Mouse (Mus musculus) urinary bladder, adult 2 months (tissue): ENCODE data around the gene Tjap1. TPM values are rescaled to one million over a fixed set of nuclear protein-coding genes. Genes with fewer than 3 reads are reported as not detected.

ENCODE experiments used
- DNase-seq: peaks from one replicate; pipeline ENCODE4 v3.0.0; 2022; ENCODE audit warnings: low spot score
- polyA plus RNA-seq: library from polyadenylated mRNA; depleted of rRNA; stranded (reverse); fragments of >200 nt; gene quantifications from 2 replicates; pipeline ENCODE4 v1.2.3, GENCODE M21; 2012; rRNA removed

Tjap1 gene
- 37.6 and 41.0 TPM in 2 replicates for polyA plus RNA-seq

DNA sequence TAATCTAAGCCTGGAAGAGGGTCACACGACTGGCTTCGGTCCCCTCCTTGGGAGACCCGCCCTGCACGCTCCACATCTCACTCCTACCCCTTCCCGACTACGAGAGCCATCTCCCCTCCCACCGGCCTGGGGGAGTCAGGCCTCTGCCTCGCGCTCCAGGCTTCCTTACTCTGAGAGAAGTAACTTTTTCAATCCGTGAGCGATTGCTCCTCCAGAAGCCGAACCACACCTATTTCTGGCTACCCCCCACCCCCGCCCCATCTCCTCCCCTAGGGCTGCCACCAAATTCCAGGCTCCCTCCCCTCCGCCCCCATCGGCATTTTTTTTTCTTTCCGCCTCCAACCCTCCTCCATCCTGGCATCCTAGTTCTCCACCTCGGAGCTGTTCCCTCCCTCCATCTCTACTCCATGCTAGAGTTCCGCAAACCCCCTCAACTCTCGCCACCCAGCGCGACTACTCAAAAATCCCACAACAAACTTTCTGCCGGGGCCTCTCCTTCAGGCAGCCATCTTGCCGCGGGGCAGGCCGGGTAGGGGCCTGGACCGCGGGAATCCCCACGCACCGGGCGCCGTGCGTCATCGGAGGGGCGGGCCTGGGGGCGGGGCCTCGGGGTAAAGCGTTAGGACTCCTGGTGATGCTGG is at the start of gene Tjap1:
TSS of gene Tjap1 (minus strand) at position 544 of the 641 bp plus-strand sequence.
- peak; percentile 67 for DNase-seq

DNA sequence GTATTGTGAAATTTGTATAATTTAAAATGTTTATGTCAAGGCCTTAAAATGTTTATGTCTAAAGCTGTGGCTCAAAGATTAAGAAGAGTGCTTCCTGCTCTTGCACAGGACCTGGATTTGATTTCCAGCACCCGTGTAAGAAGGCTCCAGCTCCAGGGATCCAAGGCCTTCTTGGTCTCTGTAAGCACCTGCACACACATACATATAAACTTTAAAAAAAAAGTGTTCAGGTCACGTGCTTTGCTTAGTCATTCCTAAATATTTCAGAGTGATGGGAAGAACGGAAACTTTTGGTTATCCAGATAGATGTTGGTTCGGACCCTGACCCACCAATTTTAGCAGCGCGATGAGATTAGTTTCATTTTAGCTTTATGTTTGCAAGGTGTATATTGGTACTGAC is 45.9 kb upstream of the Tjap1 start:
- DNase-seq: no peak

DNA sequence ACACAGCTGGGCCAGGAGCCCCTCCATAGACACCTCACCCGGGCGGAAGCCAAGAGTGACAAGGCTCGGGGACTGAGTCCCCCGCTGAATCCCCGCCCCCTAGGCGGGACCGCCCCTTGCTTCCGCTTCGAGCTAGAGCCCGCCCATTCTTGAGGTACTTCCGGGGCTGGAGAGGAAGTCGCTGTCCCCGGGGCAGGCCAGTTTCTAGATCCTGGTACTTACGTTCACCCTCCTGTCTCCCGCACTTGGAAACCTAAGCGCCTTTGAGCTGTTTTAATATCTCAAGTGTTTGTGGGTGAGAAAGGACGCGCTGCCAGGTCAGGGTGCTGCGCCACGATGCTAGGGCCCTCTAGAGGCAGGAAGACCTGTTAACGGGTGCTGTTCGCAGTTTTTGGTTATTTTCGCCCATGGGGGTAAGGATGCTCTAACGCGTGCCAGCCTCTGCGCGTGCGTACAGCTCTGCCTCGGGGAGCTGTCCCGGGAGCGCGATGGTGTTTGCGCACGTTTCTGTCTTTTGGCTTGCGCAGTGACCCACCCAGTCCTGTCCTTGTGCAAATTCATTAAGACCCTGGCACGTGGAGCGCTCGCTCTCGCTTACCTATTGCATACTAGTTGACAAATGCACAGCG is 45.2 kb upstream of the Tjap1 start, which contains the start of gene Abcc10:
TSS of gene Abcc10 (minus strand) at position 447 of the 629 bp plus-strand sequence.
- DNase-seq: peak; percentile 87

DNA sequence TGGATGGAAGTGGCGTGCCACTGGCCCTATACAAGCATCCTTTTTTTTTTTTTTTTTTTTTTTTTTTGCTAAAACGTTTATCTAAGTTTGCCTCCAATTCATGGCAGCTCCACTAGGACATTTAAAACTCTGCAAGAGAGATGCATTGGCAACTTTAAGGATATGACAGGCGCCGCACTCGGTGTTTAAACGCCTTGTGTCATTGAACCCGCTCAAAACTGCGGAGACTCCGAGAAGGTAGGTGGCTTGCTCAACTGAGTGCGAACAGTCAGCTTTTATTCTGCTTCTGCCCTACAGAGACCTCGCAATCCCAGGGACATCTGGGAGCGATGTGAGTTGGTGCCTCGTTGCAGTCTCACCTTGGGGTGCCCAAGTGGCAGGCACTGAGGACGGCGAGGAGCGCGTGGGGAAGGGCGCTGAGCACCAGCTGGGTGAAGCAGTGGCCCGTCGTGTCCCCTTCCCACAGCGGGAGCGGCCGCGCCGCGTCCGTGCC is 44.6 kb upstream of the Tjap1 start:
- DNase-seq: no peak

DNA sequence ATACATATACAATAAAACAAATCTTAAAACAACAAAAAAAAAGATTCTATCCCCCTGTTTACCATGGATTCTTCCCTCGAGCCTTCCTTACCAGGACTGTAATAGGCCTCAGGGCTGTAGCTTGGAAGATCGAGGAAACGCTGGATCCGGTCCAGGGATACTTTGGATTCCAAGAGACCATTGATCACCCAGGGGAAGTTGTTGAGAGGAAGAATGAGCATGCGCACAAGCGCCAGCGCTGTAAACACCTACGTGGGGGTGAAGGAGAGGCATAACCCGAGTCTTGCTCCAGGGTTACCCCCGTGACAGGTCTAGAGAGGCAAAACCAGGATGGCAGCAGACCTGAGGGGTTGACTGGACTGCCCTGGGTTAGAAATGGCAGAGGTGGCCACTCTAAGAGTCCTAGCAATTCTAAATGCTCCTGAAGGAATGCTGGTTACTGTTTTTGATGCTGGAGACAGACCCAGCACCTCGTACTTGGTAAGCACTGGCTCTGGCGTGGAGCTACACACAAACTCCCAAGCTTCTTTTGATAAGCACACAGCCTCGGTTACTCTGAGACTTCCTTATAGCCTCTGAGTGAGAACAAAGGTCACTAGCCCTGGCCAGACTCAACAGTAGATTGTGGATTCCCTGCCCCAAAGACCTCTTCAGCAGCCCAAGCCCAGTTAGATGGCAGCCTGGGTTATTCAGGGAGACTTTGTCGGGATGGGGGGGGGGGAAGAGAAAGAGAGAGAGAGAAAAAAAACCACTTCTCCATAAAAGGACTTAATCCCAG is 39.4 kb upstream of the Tjap1 start:
- no peak for DNase-seq

DNA sequence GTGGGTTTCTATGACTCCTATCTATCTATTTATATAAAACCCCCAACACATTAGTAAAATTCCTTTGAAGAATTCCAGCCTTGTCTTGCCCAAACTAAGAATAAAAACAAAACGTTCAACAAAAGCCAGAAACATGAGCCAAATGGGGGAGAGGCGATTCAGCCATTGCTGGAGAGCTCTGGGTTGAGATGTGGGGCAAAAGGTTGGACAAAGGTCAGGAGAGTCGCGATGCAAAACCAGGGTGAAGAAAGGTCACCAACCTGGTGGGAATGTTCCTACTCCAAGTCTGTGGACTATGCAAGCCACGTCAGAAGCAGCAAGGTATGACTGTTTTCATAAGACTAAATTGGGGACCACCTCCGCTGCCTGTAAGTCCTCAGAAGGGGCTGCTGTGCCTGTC is 37.7 kb upstream of the Tjap1 start:
- DNase-seq: no peak

DNA sequence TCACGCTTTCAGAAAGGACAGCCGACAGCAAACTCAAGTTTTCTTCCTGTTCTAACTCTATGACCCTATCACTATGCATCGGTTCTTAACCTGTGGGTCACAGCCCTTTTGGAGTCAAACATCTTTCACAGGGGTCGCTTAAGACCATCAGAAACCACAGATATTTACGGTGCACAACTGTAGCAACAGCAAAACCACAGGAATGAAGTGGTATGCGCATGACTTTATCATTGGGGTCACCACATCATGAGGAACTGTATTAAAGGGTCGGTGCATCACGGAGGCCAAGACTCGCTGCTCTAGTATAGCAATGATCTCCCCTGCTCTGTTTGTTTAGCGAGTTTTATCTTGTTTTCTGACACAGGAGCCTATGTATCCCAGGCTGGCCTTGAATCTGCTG is 33.0 kb upstream of the Tjap1 start:
- no peak for DNase-seq

DNA sequence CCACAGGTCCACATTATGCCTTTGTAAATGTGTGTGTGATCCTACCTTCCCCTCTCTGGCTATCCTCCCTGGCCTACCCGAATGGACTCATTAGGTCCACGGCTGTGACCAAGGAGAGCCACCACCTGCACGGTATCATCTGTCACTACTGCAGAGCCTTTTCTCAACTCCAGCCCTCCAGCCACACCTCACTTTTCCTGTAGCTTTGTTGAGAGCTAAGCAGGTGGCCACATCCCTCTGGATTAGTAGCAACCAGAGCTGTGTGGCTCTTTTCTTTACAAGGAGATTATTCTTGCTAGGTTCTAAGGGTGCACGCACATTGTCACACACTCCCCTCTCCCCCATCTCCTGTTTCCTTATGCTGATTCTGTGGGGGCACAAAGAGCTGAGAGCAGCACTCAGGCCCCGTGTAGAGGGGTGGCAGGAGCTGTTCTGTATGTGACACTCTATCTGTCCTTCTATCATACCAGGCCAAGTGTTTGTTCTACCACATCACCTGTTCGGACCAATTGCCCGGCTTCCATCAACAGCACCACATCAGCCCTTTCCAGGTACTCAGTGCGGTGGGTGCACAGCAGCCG is 30.4 kb upstream of the Tjap1 start:
- no peak for DNase-seq

DNA sequence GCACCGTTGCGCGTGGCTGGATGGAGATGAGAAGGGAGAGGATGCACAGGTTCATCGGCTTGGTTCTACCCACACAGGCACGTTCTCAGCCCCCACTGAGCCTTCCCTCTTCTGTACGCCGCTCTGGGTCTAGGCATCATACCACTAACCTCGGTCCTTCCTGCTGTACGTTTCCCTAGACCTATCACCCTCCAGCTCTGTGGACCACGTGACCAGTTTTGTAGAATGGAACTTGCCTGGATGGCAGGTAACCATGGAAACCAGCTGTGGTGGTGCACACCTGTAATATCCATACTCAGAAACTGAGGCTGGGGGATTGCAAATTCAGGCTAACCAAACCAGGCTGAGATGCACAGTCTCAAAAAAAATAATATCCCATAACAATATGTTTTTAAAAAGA is 27.7 kb upstream of the Tjap1 start:
- DNase-seq: no peak

DNA sequence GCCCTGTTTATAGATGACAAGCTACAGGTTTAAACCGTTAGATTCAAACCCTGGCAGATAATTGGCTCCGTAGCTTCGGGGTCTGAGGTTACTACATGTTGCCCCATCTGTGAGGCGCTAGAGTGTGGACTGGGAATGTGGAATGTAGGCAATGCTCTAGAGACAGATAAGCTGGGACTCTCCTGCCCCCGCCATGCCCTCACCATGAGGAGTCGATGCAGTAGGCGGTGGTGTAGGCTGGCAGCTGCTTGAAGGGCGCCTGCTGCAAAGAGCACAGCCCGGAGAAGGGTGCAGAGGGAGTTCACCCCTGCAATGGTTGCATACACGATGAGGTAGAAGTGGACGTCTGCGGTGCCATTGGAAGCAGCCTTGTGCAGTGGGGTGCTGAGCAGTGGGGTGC is 27.0 kb upstream of the Tjap1 start:
- DNase-seq: no peak

DNA sequence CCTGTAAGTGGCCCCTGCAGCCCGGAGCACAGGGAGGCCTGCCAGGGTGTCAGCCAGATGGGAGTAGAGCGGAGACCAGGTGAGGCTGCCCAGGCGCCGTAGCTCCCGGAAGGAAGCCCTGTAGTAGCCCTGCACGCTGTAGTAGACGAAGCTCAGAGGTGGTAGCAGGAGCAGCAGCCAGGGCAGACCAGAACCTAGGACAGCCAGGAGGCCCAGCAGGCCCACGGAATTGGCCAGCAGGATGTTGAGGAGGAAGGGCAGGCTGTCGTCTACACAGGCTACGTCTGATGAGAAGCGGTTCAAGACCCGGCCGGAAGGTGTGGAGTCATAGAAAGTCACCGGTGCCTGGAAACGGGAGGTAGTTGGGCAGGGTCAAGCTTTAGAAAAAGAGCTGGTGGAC is 24.1 kb upstream of the Tjap1 start:
- DNase-seq: no peak

DNA sequence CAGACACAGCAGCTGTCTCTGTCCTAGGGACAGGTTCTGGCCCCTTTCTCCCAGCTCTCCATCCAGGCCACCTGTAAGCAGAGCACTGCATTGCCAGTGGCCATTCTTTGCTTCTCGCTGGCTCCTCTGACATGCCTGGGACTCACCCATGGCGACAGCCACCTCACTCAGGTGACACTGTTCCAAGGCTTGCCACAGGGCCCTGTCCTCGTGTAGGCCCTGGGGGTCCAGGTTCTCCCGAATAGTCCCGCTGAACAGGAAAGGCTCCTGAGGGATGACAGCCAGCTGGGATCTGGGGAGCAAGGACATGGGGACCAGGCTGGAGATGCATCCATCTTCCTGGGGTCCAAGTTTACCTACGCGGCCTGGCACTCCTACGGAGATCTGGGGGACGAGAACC is 21.4 kb upstream of the Tjap1 start:
- DNase-seq: no peak

DNA sequence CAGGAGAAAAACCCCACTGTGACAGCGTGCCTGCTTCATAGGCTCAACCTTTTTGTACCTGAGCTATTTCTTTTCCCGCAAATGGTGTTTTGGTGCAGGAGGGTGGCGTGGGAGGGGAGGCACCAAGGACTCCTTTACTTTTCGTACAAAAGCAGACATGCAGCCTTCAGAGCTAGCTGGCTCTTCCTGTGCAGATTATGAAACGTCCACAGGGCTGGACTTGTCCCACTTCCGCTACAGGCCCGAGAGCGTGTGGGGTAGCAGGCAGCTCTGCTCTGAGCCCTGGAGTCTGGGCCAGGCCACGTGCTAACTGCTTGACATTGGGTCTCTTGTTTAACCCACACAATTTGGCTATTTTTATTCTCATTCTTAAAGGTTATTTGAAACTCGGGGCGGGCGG is 19.1 kb upstream of the Tjap1 start:
- DNase-seq: no peak

DNA sequence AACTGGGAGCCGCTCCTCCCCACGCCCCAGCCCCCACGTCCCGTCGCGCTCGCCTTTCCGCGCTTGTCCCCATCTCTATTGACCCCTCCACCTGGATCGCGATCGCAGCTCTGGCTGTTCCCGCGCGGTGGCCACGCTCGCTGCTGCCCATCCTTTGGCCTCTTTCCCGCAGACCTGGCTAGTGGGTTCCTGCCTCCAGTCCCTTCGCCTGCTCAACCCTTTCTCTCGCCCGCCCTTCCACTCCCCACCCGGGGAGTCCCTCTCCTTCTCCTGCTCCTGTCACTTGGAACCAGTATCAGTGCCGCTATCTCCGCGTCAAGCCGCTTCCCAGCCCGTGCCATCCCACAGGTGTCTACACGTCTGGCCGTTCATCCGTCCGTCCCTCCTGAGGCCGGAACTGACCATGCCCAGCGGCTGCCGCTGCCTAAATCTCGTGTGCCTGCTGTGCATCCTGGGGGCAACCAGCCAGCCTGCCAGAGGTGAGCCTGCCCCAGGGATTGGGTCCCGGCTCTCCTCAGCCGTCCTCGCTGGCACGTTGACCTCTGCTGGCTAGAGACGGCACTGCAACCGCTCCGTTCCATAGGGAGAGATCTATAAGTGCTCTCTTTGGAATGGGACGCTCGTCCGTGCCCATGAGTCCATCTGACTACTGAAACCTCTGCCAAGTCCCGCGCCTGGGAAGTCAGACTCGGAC is 15.5 kb upstream of the Tjap1 start:
- DNase-seq: peak; percentile 75

DNA sequence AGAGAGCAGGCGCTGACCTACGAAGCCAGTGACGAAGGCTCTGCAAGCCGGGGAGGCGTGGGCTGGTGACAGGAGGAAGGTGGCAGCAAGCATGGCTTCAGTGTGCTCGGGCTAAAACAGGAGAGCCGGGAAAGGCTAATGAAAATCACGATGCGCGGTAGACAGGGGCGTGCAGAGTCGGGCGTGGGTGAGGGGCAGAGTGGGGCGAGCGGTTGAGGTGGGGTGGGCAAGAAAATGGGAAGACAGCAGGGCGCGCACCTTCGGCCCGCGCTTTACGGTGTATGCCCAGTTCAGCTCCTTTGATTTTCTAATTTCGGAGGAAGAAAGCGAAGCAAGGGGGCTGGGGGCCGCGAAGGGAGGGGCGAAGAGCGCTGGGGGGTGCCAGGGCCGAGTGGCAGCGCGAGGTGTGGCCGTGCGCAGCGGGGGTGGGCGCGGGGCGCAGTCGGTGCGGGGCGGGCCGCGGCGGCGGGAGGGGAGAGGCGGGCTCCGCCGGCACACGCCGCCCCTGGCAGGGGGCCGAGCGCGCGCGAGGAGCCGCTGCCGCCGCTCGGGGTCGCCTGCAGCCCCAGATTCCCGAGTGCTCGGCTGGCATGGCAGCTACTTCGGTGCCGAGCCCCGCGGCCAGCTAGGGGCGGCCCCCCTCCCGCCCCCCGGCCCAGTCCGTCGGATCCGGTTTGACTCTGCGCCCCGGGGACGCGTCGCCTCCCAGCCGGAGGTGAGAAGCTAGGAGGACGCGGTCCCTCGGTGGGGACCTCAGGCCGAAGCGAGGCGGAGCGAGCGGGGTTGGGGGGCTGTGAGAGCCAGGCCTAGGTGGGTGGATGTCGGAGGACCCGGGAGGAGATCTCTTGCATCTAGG is 14.8 kb upstream of the Tjap1 start, which contains the start of gene Dlk2:
TSS of gene Dlk2 (plus strand) at position 58 of the 856 bp plus-strand sequence.
- DNase-seq: no peak

DNA sequence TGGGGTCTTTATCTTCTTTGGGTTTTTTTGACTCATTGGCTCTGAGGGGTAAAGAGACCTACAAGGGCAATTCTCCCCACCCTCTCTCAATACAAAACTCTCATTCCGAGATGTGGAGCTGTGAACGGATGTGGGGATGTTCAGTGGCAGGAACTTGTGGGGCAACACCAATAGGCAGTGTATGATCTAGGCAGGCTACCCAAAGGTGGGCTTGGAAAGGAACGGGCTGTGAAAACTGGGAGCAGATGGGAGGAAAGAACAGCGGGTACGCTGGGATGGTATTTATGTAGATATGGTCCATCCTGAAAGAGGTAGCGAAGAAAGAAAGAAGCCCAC is 14.2 kb upstream of the Tjap1 start:
- DNase-seq: no peak

DNA sequence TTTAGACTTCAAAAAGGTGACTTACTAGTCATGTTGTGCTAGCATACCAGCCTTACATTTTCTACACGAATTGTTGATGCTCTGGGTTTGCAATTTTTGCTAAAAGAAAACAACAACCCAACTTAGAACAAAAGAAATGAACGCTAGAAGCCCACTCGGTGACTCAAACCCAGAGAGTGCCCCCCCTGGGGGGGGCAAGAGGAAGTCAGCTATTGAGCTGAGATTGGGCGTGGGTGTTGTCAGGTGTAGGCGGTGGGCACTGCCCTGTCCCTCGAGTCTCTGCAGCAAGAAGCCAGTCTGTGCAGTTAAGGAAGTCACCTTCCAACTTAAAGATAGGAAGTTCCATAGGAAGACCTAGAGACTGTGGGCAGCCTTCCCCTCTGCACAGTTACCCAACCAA is 13.8 kb upstream of the Tjap1 start:
- DNase-seq: no peak

DNA sequence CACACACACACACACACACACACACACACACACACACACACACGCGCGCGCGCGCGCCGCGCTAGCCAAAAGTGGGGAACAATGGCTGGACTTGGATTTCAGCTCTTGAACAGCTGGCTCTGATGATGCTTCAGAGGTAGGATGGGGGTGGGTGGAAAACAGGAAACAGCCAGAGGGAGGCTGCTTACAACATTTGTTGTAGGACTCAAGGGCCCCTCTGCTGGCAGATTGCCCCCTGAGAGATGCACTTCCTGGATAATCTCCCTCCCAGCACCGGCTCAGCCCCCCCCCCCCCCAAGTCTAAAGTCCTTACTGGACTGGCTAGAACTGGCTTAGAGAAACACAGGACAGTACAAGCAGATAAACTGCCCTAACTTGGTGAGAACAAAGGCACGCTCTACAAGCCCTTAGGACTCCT is 4.9 kb upstream of the Tjap1 start:
- DNase-seq: no peak

DNA sequence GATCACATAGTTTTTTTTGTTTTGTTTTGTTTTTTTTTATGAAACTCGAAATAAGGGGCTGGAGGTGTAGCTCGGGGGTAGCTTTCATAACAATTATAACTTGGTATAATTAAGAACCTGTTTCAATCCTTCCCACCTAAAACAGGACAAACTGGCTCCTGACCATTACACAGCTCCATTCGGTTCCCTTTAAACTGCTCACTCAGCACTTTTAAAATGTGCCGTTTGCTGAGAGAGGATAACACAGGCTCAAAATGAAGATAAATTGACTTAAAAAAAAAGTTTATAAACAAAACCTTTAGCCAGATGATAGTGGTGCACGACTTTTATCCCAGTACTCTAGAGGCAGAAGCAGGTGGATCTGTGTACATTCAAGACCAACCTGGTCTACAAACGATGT is 2.6 kb upstream of the Tjap1 start:
- no peak for DNase-seq

DNA sequence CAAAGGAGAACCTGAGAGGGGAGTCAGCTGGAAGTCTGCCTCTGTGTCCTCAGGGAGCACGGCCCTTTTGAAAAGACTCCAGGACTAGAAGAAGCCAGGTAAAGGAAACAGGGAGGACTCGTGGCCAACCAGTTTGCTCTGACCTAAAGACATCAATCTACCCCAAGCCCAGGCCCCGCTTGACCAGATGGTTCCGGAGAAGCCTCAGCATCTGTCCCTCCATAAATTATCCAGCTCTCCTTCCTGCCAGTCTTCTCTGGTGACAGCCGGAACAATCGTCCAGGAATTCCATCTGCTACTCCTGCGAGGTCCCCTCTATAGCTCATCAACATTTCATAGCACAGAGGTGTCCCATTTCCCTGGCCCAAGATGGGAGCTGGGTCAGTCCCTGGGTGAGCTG is 1.8 kb upstream of the Tjap1 start:
- DNase-seq: no peak

DNA sequence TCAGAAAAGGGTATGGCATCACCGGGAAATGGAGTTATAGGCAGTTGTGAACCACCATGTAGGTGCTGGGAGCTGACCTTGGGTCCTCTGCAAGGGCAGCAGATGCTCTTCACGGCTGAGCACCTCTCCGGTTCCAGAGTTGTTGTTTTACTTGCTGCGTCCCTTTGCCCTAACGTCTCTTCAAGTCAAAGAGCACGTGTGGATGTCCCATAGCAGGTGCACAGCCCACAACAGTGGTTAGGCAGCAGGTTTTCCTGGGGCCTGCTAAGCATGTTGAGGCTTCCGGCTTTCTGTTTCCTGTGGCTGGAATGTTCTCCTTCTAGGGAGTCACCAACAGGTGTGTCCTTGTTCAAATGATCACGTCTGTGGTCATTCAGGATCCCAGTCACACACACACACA is 1.1 kb upstream of the Tjap1 start:
- DNase-seq: no peak
